Mouse (Mus musculus): ENCODE data around the gene 2410004B18Rik. TPM values are rescaled to one million over a fixed set of nuclear protein-coding genes. Genes with fewer than 3 reads are reported as not detected.
A peak's percentile ranks its signal among the peaks of the same experiment; 100 is the strongest.
"Not testable (repeated sequence)": the region's sequence is repeated elsewhere in the genome, so short reads cannot be mapped to it uniquely, and the experiment has no call there.

2410004B18Rik gene
- polyA plus RNA-seq, 1 experiment from 2014 or later, result 42.2 TPM

DNA sequence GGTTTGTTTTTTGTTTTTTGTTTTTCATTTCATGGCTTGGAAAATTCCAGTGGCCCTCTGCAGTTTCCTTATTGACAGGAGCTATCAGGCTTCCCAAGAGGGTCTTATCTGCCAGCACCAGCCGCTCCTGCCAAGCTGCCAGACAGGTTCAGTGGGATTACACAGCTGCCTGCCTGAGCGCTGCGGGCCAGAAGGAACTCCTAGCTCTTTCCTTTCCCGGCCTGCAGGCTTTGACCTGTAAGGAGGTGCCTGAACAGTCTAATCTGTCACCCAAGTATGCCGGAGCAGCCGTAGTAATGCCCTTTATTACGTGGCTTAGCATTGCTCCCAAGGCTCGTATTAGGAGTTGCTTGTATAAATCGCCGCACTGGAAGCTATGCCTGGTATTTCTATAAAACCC is 26.7 kb downstream of the 2410004B18Rik start:
- DNase-seq (ENCODE audit: low spot score), result no peak

DNA sequence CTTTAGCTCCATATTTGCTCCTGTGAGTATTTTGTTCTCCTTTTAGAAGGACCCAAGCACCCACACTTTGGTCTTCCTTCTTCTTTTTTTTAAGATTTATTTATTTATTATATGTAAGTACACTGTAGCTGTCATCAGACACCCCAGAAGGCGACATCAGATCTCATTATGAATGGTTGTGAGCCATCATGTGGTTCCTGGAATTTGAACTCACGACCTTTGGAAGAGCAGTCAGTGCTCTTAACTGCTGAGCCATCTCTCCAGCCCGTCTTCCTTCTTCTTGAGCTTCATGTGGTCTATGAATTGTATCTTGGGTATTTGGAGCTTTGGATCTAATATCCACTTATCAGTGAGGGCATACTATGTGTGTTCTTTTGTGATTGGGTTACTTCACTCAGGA is 27.8 kb downstream of the 2410004B18Rik start:
- DNase-seq (ENCODE audit: low spot score), result not testable (repeated sequence)

DNA sequence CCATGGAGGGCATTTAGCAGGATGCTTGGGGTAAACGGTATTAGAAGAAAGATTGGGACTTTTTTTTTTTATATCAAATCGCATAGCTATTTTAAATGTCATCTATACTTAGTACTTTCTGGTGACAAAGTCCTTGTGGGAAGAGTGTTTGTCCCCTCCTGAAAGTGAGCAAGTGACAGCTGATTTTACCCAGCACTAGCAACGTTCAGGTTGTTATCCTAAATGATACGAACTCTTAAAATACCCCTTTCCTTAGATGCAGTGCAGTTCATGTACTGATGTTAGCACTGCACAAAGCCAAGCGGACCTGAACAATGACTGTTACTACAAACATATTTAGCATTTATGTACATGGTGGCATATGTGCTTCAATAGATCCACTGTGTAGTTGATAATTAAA is 29.0 kb downstream of the 2410004B18Rik start:
- DNase-seq (ENCODE audit: low spot score), result no peak

DNA sequence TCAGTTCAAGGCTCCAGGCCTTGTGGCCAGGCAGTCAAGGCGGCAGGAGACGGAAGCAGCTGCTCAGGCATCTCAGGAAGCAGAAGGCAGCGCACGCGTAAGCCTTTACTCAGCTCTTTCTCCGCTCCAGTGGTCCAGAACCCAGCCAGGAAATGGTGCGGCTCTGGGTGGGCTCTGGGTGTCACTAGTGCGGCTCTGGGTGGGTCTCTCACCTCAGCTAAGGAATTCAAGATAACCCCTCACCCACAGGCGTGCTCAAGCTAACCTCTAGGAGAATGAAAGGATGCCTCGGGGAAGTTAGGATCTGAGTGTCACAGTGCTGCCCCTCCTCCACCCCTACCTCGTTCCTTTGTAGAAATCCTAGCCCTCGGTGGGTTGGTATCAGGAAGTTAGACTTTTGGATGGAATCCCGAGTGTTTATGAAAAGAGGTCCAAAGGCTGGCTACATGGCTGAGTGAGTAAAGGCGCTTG is 31.3 kb downstream of the 2410004B18Rik start:
- no peak for DNase-seq (ENCODE audit: low spot score)

DNA sequence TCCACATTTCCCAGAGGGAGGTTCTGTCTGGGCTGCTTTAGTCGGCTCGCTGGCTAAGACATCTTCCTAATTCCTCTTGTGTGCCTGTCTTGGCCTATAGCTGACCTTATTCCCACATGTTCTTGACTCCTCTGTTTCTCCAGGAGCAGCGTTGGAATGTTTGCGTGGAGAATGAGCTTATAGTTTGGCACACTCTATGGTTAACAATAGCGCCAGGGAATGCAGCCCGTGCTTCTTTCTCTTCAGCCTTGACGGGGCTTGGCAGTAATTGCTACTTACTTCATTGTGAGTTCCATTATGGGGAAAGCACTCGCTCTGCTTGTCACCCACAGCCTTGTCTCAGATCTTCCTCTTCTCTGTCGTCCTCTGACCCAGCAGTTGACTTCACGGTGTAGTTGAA is 33.7 kb downstream of the 2410004B18Rik start:
- DNase-seq (ENCODE audit: low spot score), result no peak

DNA sequence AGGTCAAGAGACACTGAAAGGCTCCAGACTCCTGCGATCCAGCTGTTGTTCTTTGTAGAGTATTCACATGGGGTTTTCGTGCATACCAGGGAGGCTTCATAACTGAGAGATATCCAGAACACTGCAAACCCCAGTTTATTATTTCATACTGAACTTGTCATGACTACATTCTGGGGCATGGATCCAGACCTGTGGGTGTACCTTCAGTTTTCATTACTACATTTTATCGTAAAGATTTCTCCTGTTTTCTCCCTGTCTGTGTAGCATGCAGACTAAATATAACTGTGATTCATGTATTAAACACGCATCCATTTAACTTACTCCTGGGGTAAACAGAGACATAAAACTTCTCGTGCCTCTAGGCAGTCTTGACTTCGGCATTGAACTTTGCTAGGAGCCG is 37.2 kb downstream of the 2410004B18Rik start:
- no peak for DNase-seq (ENCODE audit: low spot score)

DNA sequence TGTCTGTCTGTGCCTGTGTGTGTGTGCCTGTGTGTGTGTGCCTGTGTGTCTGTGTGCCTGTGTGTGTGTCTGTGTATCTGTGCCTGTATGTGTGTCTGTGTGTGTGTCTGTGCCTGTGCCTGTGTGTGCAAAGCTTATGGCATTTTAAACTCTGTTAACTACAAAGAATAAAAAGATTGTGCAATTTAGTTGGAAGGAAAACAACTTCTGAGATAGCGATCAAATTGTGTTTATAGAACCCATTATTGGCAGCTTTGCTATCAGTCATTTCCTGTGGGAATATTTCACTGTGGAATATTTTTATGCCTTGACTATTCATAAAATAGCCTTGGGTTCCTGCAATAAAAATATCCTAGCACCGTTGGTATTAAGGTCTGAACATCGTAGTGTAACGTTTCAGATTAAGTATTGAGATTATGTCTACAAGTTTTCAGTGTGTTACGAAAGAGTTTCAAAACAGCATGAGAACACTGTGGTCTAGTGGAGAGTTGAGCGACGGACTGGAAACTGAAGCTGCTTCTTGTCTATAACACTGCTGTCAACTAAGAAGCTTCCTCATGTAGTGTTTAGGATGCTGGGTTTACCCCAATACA is 47.6 kb downstream of the 2410004B18Rik start:
- no peak for DNase-seq (ENCODE audit: low spot score)

DNA sequence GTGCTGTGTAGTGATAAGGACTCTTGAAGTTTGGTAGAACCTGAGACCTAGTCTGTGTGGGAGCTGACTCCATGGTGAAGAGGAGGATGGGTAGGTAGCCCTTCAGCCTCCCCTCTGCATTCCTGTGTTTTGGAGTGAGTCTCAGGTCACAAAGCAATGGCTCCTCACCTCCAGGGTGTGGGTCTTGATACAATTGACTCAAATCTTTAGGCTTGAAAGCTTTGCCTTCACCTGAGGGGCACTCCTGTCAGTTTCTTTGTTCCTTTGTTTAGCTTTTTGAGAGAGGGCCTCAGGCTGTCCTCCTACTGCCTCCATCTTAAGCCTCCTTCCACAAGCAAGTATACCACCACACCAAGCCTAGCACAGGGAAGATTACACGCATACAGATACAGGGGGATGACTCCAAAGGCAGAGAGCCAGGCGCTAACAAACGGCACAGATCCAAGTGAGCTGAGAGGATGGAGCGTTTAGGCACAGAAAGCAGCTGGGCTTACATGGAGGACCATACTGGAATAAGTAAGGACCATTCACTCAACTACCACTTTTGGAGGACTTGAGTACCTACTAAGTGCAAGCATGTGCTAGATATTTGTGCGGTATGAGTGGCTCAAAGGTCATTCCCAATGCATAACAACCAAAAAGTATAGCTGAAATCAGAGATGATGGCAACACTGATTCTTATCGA is 48.6 kb downstream of the 2410004B18Rik start:
- DNase-seq (ENCODE audit: low spot score), result no peak

DNA sequence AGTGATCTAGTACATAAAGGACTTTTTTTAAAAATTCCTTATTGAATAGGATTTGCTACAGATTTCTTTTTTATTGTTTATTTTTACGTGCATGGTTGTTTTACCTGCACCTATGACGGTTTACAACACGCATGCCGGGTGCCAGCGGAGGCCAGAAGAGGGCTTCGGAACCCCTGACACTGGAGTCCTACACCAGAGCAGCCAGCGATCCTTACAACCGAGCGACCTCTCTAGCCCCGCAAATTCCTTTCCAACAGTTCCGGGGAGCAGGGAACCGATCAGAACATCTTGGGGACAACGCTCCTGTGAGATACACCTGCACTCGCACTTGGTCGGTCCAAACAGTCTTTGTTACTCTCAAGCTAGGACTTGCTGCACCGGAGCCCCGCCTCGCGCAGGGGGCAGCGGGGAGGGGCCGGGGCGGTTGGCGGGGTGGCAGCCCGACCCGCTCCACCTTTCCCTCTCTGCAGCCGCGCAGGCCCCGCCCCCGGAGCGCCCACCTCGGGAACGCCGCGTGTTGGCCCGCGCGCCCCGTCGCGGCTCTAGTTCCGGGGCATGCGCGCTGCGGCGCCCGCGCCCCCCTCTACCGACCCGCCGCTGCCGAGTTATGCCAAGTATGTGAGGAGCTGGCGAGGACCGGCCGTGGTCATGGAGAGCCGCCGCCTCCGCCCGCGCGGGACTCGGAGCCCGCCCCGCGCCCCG is 49.6 kb downstream of the 2410004B18Rik start, which contains the start of gene Syde2:
TSS of gene Syde2 (plus strand) at position 603 of the 702 bp plus-strand sequence.
- peak; percentile 71 for DNase-seq (ENCODE audit: low spot score)

DNA sequence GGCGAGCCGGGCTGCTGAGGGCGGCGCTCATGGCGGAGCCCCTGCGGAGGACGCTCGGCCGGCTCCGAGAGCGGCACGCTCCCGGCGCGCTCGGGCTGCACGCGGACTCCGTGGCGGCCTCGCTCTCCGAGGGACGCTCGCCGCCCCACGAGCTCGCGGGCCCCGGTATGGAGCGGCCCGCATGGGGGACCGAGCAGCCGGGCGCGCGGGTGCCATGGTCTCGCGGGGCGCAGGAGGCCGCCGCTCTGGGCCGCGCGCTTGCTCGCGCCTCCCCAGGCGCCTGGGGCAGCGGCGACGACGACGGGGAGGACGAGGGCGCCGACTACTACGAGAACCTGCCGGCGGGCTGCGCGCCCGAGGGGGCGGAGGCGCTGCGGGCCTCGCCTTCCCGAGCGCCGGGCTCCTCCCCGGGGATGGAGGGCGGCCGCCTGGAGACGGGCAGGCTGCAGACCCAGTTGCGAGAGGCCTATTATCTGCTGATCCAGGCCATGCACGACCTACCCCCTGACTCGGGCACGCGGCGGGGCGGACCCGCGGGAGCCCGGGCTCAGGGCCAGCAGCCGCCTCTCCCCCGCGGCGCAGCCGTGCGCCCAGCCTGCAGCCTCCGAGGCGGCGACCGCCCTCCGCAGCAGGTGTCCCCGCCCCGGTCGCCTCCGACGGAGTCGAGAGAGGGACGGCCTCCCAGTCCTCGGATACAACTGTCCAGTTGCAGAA is 50.3 kb downstream of the 2410004B18Rik start:
- DNase-seq (ENCODE audit: low spot score), result peak; percentile 40

DNA sequence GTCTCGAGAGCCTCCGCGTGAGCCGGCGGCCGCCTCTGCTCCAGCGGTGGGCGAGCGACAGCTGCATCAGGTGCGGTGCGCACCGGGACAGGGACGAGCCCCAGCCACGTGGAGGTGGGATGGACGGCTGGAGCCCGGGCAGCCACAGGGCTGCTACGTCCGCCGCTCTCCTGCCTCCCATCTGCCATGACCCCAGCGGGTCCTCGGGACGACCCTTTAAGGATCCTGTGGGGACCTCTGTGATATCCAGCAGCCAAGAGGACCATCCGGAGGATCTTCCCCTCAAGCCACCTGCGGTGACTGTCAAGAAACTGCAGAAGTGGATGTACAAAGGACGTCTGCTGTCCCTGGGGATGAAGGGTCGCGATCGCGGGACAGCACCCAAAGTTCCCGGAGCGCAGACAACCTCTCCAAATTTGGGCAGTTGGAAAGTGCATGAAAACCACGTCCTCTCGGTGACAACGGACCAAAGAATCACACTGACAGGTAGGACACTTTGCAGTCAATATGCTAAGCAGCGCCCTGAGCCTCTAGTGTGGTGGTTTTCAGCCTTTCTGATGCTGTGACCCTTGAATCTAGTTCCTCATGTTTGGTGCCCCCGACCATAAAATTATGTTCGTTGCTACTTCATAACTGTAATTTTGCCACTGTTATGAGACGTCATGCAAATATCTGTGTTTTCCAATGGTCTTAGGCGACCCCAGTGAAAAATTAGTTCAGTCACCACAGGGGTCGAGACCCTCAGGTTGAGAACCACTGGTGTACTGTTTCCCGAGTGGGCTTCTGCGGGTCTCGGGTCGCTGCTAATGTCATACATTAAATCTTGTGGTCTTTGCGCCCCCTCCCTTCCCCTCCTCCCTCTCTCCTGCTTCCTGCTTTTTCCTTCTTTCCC is 51.1 kb downstream of the 2410004B18Rik start:
- peak; percentile 18 for DNase-seq (ENCODE audit: low spot score)

DNA sequence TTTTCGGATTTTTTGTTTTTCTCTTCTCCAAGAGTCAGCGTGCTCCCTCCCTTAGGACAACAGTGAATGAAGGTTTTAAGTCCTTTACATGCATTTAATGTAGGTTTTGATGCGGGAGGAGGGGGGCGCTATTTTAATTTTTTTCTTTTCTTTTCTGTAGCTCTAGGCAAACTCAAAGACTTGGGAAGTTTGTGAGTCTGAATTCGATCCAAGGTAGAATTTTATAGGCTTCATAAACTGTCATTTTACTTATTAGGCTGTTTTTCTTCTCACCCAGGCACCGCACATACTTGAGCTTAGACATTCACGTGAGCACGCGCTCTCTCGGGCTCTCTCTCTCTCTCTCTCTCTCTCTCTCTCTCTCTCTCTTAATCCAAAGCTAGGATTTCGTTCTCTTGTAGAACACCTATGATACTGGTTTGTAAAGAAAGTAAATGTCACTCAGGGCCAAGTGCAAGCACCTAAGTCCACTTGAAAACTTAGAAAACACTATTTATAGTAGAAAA is 51.8 kb downstream of the 2410004B18Rik start:
- DNase-seq (ENCODE audit: low spot score), result peak; percentile 11

DNA sequence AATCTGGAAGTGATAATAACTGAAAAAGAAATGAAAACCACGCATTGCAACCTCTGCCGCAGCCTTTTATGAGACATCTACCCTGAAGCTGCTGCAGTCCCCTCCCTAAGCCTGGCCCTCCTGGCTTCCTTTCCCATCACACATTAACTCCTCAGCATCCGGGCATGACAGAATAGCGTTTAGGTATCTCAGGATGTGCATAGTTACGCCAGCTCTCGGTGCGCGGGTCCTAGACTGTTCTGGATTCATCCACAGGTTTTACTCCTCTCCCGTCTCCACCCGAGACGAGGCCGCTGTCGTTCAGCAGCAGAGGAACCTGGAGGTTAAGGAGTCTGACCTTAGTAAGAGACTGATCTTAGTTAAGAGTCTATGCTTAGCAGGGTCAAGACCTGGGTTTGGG is 53.3 kb downstream of the 2410004B18Rik start:
- DNase-seq (ENCODE audit: low spot score), result no peak

DNA sequence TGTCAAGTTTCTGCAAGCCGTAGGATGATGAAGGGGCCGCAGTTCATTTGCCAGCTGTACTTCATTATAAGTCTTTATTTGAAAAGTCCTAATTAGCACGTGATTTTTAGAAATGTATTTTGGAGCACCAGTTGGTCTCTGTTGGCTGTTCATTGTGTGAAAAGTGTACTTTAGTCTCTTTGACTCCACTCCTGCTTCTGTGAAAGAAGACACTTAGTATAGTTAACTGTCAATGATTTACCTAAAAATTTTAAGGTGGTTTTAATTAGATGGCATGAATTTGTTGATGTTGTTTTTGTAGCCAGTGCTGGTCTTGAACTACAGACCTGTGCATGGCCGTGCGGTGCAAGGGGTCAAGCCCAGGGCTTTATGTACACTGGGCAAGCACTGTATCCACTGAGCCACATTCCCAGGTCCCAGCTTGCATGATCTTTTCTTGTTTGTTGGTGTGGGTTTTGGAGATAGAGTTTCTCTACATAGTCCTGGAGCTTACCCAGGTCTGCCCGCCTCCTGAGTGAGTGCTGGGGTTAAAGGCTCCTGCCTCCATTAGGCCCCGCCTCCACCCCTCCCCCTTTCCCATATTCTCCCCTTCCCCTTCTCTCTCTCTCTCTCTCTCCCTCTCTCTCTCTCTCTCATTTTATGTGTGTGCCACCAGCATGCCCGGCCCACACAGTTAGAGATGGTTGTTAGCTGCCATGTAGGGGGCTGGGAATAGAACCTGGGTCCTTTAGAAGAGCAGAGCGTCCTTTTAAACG is 54.3 kb downstream of the 2410004B18Rik start:
- no peak for DNase-seq (ENCODE audit: low spot score)

DNA sequence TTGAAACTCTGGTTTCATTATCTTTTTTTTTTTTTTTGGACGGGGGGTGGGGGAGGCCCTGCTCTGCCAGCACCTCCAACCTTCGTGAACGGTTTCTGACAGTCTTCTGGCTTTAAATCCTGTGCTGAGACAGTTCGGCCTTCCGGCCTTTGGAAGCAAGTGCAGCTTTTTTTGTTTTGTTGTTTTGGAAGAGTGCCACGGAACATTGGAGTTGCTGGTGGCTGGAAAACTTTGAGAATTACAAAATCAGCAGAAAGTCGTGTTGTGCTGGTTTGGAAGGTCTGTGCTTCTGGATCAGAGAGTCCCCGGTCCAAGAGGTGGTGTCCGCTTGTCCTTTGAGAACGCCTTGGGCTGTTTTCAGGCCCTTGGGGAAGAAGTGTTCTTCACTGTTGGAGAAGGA is 55.0 kb downstream of the 2410004B18Rik start:
- DNase-seq (ENCODE audit: low spot score), result no peak

DNA sequence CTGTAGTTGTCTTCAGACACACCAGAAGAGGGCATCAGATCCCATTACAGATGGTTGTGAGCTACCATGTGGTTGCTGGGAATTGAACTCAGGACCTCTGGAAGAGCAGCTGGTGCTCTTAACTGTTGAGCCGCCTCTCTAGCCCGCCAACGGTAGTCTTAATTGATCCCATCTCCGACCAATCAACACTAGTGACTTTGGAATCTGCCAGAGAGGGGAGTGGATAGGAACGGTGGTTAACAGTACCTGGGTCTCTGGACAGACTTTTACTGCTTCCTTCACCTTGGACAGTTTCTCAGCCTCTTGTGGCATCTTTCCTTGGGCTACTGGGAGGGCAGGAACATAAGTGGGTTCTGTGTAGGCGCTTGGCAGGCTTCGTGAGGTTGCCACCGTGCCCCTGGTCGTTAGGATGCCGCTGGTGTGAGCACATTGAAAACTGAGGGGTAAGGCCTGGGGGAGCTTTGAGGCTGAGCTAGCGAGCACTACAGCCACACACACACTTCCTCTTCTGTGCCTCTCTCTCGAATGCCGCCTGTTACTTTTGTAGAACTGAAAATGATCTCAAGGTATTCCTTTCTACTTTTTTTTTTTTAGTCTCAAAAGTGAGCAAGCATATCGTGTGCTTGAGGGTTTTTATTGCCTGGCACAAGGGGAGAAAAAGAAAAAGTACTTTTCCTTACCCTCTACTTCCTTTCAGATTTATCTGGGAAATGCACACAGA is 55.8 kb downstream of the 2410004B18Rik start:
- no peak for DNase-seq (ENCODE audit: low spot score)
